Mouse (Mus musculus) embryo, embryonic 10.5 days (tissue): ENCODE measurements at regions not wholly inside any gene's neighbourhood (a gene's known extent, or its start where the extent isn't known, plus 50 kb on each side); places are given as distances from the start of the nearest gene placed in this dataset.
"Not testable (repeated sequence)": the region's sequence is repeated elsewhere in the genome, so short reads cannot be mapped to it uniquely, and the experiment has no call there.

ENCODE experiments used
- DNase-seq: peaks from one replicate; pipeline ENCODE4 v3.0.0-alpha.2; 2015; ENCODE audit warnings: low spot score

GRCm38 (mm10) chr10:99320797-99321196 is 57.8 kb downstream of the Dusp6 start:
- DNase-seq: no peak

GRCm38 (mm10) chr10:99323358-99323757 is 60.3 kb downstream of the Dusp6 start:
- no peak for DNase-seq

- no peak for DNase-seq
Measured at GRCm38 (mm10) chr10:99327501-99327900, 64.5 kb downstream of the Dusp6 start.

- DNase-seq: no peak
Measured at GRCm38 (mm10) chr10:99328568-99328967, 65.5 kb downstream of the Dusp6 start.

- DNase-seq: no peak
Measured at GRCm38 (mm10) chr10:99329469-99329868, 66.4 kb downstream of the Dusp6 start.

GRCm38 (mm10) chr10:99330519-99330918 is 67.5 kb downstream of the Dusp6 start:
- peak; percentile 42 for DNase-seq

- DNase-seq: no peak
Measured at GRCm38 (mm10) chr10:99331876-99332275, 68.8 kb downstream of the Dusp6 start.

GRCm38 (mm10) chr10:99333831-99334230 is 70.8 kb downstream of the Dusp6 start:
- DNase-seq: no peak

- no peak for DNase-seq
Measured at GRCm38 (mm10) chr10:99336091-99336490, 73.1 kb downstream of the Dusp6 start.

GRCm38 (mm10) chr10:99338790-99339189 is 75.8 kb downstream of the Dusp6 start:
- DNase-seq: not testable (repeated sequence)

GRCm38 (mm10) chr10:99339291-99339912 is 76.4 kb downstream of the Dusp6 start:
- DNase-seq: not testable (repeated sequence)

- not testable (repeated sequence) for DNase-seq
Measured at GRCm38 (mm10) chr10:99340057-99340456, 77.0 kb downstream of the Dusp6 start.

GRCm38 (mm10) chr10:99349125-99349716 is 86.2 kb downstream of the Dusp6 start:
- DNase-seq: no peak

GRCm38 (mm10) chr10:99353541-99354292 is 90.7 kb downstream of the Dusp6 start:
- DNase-seq: peak; percentile 69

- DNase-seq: no peak
Measured at GRCm38 (mm10) chr10:99354352-99354751, 91.3 kb downstream of the Dusp6 start.

GRCm38 (mm10) chr10:99355303-99355702 is 92.3 kb downstream of the Dusp6 start:
- DNase-seq: no peak

GRCm38 (mm10) chr10:99356221-99356620 is 93.2 kb downstream of the Dusp6 start:
- no peak for DNase-seq

GRCm38 (mm10) chr10:99356883-99357282 is 93.9 kb downstream of the Dusp6 start:
- no peak for DNase-seq

- no peak for DNase-seq
Measured at GRCm38 (mm10) chr10:99357347-99357746, 94.3 kb downstream of the Dusp6 start.

- no peak for DNase-seq
Measured at GRCm38 (mm10) chr10:99358256-99358655, 95.2 kb downstream of the Dusp6 start.

- DNase-seq: peak; percentile 52
Measured at GRCm38 (mm10) chr10:99359439-99359866, 96.4 kb downstream of the Dusp6 start.

- not testable (repeated sequence) for DNase-seq
Measured at GRCm38 (mm10) chr10:99360601-99361000, 97.6 kb downstream of the Dusp6 start.

- no peak for DNase-seq
Measured at GRCm38 (mm10) chr10:99366162-99366561, 103.1 kb downstream of the Dusp6 start.
